Mouse (Mus musculus): Measurements from ENCODE around the gene Vmn1r77. TPM values are rescaled to one million over a fixed set of nuclear protein-coding genes. Genes with fewer than 3 reads are reported as not detected.
"Not testable (repeated sequence)": the region's sequence is repeated elsewhere in the genome, so short reads cannot be mapped to it uniquely, and the experiment has no call there.

Gene Vmn1r77
- total RNA-seq (2017), result not detected in 3 replicates

DNA sequence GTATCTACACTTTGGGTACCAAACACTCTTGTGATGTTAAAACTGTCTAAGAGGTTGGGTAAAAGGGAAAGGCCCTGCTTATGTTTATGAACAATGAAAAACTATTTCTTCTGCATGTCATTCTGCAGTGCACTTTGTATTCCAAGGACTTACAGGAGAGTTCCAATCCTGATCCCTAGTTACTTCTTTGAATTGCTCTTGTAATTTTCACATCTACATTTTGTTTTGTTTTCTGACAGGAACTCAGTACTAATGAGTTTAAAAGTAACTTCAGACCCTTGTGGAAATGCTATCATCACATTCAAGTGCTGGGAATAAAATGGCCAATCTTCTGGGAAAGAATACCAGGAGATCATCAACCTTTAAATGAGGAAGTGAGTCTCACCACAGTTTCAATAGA, at the start of gene Vmn1r77:
Gene Vmn1r77 (plus strand): TSS at position 301 of the 400 bp plus-strand sequence.
- not testable (repeated sequence) for ATAC-seq (replicated peaks; ENCODE audit: insufficient number of reproducible peaks, low FRiP score, low TSS enrichment, poor library complexity, severe bottlenecking)

DNA sequence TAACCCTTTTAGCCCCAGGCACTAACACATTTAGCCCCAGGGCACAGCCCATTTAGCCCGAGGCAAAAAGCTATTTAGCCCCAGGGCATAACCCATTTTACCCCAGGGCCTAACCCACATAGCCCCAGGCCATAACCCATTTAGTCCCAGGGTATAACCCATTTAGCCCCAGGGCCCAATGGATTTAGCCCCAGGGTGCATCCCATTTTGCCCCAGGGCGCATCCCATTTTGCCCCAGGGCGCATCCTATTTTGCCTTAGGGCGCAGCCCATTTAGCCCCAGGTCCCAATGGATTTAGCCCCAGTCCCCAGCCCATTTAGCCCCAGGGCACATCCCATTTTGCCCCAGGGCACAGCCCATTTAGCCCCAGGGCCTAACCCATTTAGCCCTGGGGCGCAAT, 25.1 kb upstream of the Vmn1r77 start:
- ATAC-seq (replicated peaks; ENCODE audit: insufficient number of reproducible peaks, low FRiP score, low TSS enrichment, poor library complexity, severe bottlenecking), result not testable (repeated sequence)

DNA sequence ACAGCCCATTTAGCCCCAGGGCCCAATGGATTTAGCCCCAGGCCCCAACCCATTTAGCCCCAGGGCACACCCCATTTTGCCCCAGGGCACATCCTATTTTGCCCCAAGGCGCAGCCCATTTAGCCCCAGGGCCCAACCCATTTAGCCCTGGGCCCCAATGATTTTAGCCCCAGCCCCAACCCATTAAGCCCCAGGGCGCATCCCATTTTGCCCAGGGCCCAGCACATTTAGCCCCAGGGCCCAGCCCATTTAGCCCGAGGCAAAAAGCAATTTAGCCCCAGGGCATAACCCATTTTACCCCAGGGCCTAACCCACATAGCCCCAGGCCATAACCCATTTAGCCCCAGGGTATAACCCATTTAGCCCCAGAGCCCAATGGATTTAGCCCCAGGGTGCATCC, 24.2 kb upstream of the Vmn1r77 start:
- ATAC-seq (replicated peaks; ENCODE audit: insufficient number of reproducible peaks, low FRiP score, low TSS enrichment, poor library complexity, severe bottlenecking), result not testable (repeated sequence)

DNA sequence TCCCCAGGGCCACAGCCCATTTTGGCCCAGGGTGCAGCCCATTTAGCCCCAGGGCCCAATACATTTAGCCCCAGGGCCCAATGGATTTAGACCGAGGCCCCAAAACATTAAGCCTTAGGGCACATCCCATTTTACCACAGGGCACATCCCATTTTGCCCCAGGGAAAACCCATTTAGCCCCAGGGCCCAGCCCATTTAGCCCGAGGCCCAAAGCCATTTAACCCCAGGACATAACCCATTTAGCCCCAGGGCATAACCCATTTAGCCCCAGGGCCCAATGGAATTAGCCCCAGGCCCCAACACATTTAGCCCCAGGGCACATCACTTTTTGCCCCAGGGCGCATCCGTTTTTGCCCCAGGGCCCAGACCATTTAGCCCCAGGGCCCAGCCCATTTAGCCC, 23.4 kb upstream of the Vmn1r77 start:
- no peak for ATAC-seq (replicated peaks; ENCODE audit: insufficient number of reproducible peaks, low FRiP score, low TSS enrichment, poor library complexity, severe bottlenecking)

DNA sequence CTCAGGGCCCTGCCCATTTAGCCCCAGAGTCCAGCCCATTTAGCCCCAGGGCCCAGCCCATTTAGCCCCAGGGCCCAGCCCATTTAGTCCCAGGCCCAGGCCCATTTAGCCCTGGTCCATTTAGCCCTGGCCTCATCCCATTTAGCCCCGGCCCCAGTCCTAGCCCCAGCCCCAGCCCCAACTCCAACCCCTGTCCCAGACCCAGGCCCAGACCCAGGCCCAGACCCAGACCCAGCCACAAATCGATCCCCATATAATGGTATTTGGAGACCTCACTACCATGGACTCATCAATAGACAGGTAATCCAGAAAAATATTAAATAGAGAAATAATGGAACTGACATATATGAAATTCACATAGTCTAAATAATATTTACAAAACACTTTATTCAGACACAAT, 18.7 kb upstream of the Vmn1r77 start:
- not testable (repeated sequence) for ATAC-seq (replicated peaks; ENCODE audit: insufficient number of reproducible peaks, low FRiP score, low TSS enrichment, poor library complexity, severe bottlenecking)

DNA sequence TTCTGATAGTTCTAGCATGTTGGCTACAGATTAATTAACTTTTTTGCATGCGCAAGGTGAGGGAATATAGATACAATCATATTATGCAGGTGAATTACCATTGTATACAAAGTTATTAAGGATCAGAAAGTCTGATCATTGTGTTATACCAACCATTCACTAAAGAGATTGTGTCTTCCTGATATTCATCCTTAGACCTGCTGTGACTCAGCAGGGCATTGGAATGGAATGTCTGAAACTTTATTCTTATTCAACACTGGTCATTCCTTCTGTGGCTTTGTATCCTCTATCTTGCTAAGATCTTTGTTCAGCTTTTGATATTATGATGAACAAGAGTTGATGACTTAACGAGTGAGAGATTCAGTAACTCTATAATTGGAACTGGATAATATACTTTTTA, 4.1 kb downstream of the Vmn1r77 start:
- ATAC-seq (replicated peaks; ENCODE audit: insufficient number of reproducible peaks, low FRiP score, low TSS enrichment, poor library complexity, severe bottlenecking), result no peak

Other genes starting within 250 kb of the Vmn1r77 start
- not detected in 3 replicates for gene Vmn1r74, start 202.8 kb upstream of the Vmn1r77 start, total RNA-seq (2017)
- not detected in 3 replicates for gene Vmn1r75, start 162.1 kb upstream of the Vmn1r77 start, total RNA-seq (2017)
- gene Vmn1r76, start 98.5 kb upstream of the Vmn1r77 start, total RNA-seq (2017), result 0.21 TPM in 1 of 3 replicates, not detected in the others
- gene Vmn1r78, start 113.5 kb downstream of the Vmn1r77 start, total RNA-seq (2017), result not detected in 3 replicates
- not detected in 3 replicates for gene Vmn1r79, start 134.5 kb downstream of the Vmn1r77 start, total RNA-seq (2017)
- not detected in 3 replicates for gene Vmn1r80, start 152.5 kb downstream of the Vmn1r77 start, total RNA-seq (2017)
- under 0.01 to 0.10 TPM in 2 of 3 replicates, not detected in the other for gene Vmn1r81, start 231.5 kb downstream of the Vmn1r77 start, total RNA-seq (2017)

Data from monocyte, adult 5-6 weeks (primary cell).